Mouse (Mus musculus): Measurements from ENCODE around the gene Tmc1.

Tmc1 gene

GRCm38 (mm10) chr19:20953874-20954273 lies at the start of gene Tmc1:
Gene Tmc1, minus strand, starts transcription at chr19:20954202.
- no peak for DNase-seq

- no peak for DNase-seq
Measured at GRCm38 (mm10) chr19:21001552-21001951, 47.5 kb upstream of the Tmc1 start.

- DNase-seq = no peak
Measured at GRCm38 (mm10) chr19:20979244-20979643, 25.2 kb upstream of the Tmc1 start.

- DNase-seq = no peak
Measured at GRCm38 (mm10) chr19:20978148-20978547, 24.1 kb upstream of the Tmc1 start.

GRCm38 (mm10) chr19:20971926-20972325 lies 17.9 kb upstream of the Tmc1 start:
- DNase-seq = no peak

- peak; percentile 4 for DNase-seq
Measured at GRCm38 (mm10) chr19:20954815-20955214, 813 bp upstream of the Tmc1 start.

- DNase-seq = no peak
Measured at GRCm38 (mm10) chr19:20944446-20944845, 9.6 kb downstream of the Tmc1 start.

- no peak for DNase-seq
Measured at GRCm38 (mm10) chr19:20924282-20924681, 29.7 kb downstream of the Tmc1 start.

GRCm38 (mm10) chr19:20923336-20924211 lies 30.4 kb downstream of the Tmc1 start:
- DNase-seq = no peak

GRCm38 (mm10) chr19:20918241-20918640 lies 35.8 kb downstream of the Tmc1 start:
- DNase-seq = no peak

GRCm38 (mm10) chr19:20915151-20915550 lies 38.9 kb downstream of the Tmc1 start:
- no peak for DNase-seq

GRCm38 (mm10) chr19:20910356-20910755 lies 43.6 kb downstream of the Tmc1 start:
- no peak for DNase-seq

GRCm38 (mm10) chr19:20881205-20881604 lies 72.8 kb downstream of the Tmc1 start:
- no peak for DNase-seq

- no peak for DNase-seq
Measured at GRCm38 (mm10) chr19:20875881-20876280, 78.1 kb downstream of the Tmc1 start.

- DNase-seq = no peak
Measured at GRCm38 (mm10) chr19:20861779-20862178, 92.2 kb downstream of the Tmc1 start.

- no peak for DNase-seq
Measured at GRCm38 (mm10) chr19:20860270-20860669, 93.7 kb downstream of the Tmc1 start.

GRCm38 (mm10) chr19:20857819-20858218 lies 96.2 kb downstream of the Tmc1 start:
- no peak for DNase-seq

- DNase-seq = no peak
Measured at GRCm38 (mm10) chr19:20848906-20849305, 105.1 kb downstream of the Tmc1 start.

- DNase-seq = no peak
Measured at GRCm38 (mm10) chr19:20847476-20848073, 106.4 kb downstream of the Tmc1 start.

- no peak for DNase-seq
Measured at GRCm38 (mm10) chr19:20837422-20837821, 116.6 kb downstream of the Tmc1 start.

- DNase-seq = no peak
Measured at GRCm38 (mm10) chr19:20836055-20836845, 117.8 kb downstream of the Tmc1 start.

- DNase-seq = no peak
Measured at GRCm38 (mm10) chr19:20834895-20835294, 119.1 kb downstream of the Tmc1 start.

GRCm38 (mm10) chr19:20799460-20799859 lies 154.5 kb downstream of the Tmc1 start:
- no peak for DNase-seq

All from cerebellum, adult 9-11 months (tissue).